Mouse (Mus musculus): ENCODE measurements around the gene Kif21b.

The Kif21b gene

GRCm38 (mm10) chr1:136161333-136161921, 30.2 kb downstream of the Kif21b start:
- no peak for DNase-seq

GRCm38 (mm10) chr1:136165436-136165835, 34.2 kb downstream of the Kif21b start:
- DNase-seq = no peak

- DNase-seq = no peak
Measured at GRCm38 (mm10) chr1:136167657-136168056, 36.5 kb downstream of the Kif21b start.

GRCm38 (mm10) chr1:136170109-136170508, 38.9 kb downstream of the Kif21b start:
- peak; percentile 61 for DNase-seq

- DNase-seq = no peak
Measured at GRCm38 (mm10) chr1:136172696-136173095, 41.5 kb downstream of the Kif21b start.

- DNase-seq = no peak
Measured at GRCm38 (mm10) chr1:136174101-136174606, 43.0 kb downstream of the Kif21b start.

GRCm38 (mm10) chr1:136175183-136175582, 44.0 kb downstream of the Kif21b start:
- peak; percentile 42 for DNase-seq

- DNase-seq = no peak
Measured at GRCm38 (mm10) chr1:136177085-136177484, 45.9 kb downstream of the Kif21b start.

GRCm38 (mm10) chr1:136178741-136179140, 47.6 kb downstream of the Kif21b start:
- DNase-seq = no peak

- no peak for DNase-seq
Measured at GRCm38 (mm10) chr1:136179511-136180001, 48.4 kb downstream of the Kif21b start.

- no peak for DNase-seq
Measured at GRCm38 (mm10) chr1:136190033-136190432, 58.8 kb downstream of the Kif21b start.

- DNase-seq = no peak
Measured at GRCm38 (mm10) chr1:136212803-136213202, 81.6 kb downstream of the Kif21b start, which contains the start of gene Mroh3. Gene Mroh3 (minus strand): TSS chr1:136212828.

- no peak for DNase-seq
Measured at GRCm38 (mm10) chr1:136214304-136214703, 83.1 kb downstream of the Kif21b start.

GRCm38 (mm10) chr1:136220037-136220871, 89.1 kb downstream of the Kif21b start:
- DNase-seq = no peak

- DNase-seq = no peak
Measured at GRCm38 (mm10) chr1:136222386-136222785, 91.2 kb downstream of the Kif21b start.

- no peak for DNase-seq
Measured at GRCm38 (mm10) chr1:136223758-136224342, 92.7 kb downstream of the Kif21b start.

GRCm38 (mm10) chr1:136225846-136226245, 94.7 kb downstream of the Kif21b start:
- no peak for DNase-seq

- no peak for DNase-seq
Measured at GRCm38 (mm10) chr1:136226626-136227025, 95.4 kb downstream of the Kif21b start.

All from cerebellum, adult 8-10 months (tissue).